Mouse (Mus musculus) midbrain, embryonic 15.5 days (tissue): ENCODE data around the gene Miga1. TPM values are rescaled to one million over a fixed set of nuclear protein-coding genes. Genes with fewer than 3 reads are reported as not detected.

ENCODE experiments used
- ATAC-seq: fragments of 200-750 bp; cut with Nextera tagmentation; replicated peaks from 2 replicates; pipeline ENCODE4 v1.8.0; 2017; ENCODE audit warnings: moderate TSS enrichment
- H3K27ac ChIP-seq: fragments of 300-500 bp; sonication (generic); 2 replicates; pipeline ENCODE4 v1.5.1; 2015; ENCODE audit warnings: mild to moderate bottlenecking, inconsistent platforms
- H3K27me3 ChIP-seq: fragments of 300-500 bp; sonication (generic); replicated peaks from 2 replicates; pipeline ENCODE4 v1.6.1; 2015; ENCODE audit warnings: inconsistent platforms
- H3K36me3 ChIP-seq: fragments of 300-500 bp; sonication (generic); replicated peaks from 2 replicates; pipeline ENCODE4 v1.6.1; 2015; ENCODE audit warnings: inconsistent platforms
- H3K4me1 ChIP-seq: fragments of 300-500 bp; sonication (generic); 2 replicates; pipeline ENCODE4 v1.6.1; 2015; ENCODE audit warnings: inconsistent platforms
- H3K4me2 ChIP-seq: fragments of 300-500 bp; sonication (generic); 2 replicates; pipeline ENCODE4 v1.6.1; 2015; ENCODE audit warnings: inconsistent platforms, mild to moderate bottlenecking, moderate library complexity
- H3K4me3 ChIP-seq: fragments of 300-500 bp; sonication (generic); 2 replicates; pipeline ENCODE4 v1.5.1; 2015; ENCODE audit warnings: mild to moderate bottlenecking, inconsistent platforms
- H3K9ac ChIP-seq: fragments of 300-500 bp; sonication (generic); 2 replicates; pipeline ENCODE4 v1.6.1; 2015; ENCODE audit warnings: mild to moderate bottlenecking, inconsistent platforms
- H3K9me3 ChIP-seq: fragments of 300-500 bp; sonication (generic); 2 replicates; pipeline ENCODE4 v1.6.1; 2016; ENCODE audit warnings: inconsistent platforms
- WGBS: fragments of 180-500 bp; shearing (Covaris S2); methylation state at CpG from one replicate; pipeline ENCODE4 v1.1.7; 2015; ENCODE audit warnings: mixed read lengths; 5-methylcytosine and 5-hydroxymethylcytosine counted together
- polyA plus RNA-seq: library from polyadenylated mRNA; unstranded; fragments of >200 nt; fragmentation: Nextera tagmentation; extraction: Ambion mirVana; gene quantifications from 2 replicates; pipeline ENCODE4 v1.2.1, GENCODE M21; 2015

The Miga1 gene
- polyA plus RNA-seq, 1 experiment from 2014 or later, result 19.1 TPM

- Histone ChIP-seq H3K9me3 (no peaks in the 10 kb centered on the region), H3K4me1 (peaks cover 33% of the 10 kb centered on the region), H3K4me2 (peak overlapping the region; percentile 51), H3K4me3 (peak overlapping the region; percentile 78), H3K27me3 (no peaks in the 10 kb centered on the region), H3K36me3 (no peaks in the 10 kb centered on the region), H3K27ac (peak overlapping the region; percentile 86; the same call in 1 of the 2 replicates), H3K9ac (peak overlapping the region; percentile 92)
- no peak for ATAC-seq
- 44% methylated on average over 3 of the region's 3 CpGs for WGBS
These were observed 7.0 kb upstream of the Miga1 start for GRCm38 (mm10) chr3:152347227-152347626.

GRCm38 (mm10) chr3:152346633-152347141 lies 6.5 kb upstream of the Miga1 start:
- Histone ChIP-seq H3K4me2 (peak overlapping the region; percentile 51), H3K27me3 (no peaks in the 10 kb centered on the region), H3K27ac (peak overlapping the region; percentile 86), H3K4me3 (peak overlapping the region; percentile 78), H3K9ac (peak overlapping the region; percentile 92), H3K36me3 (no peaks in the 10 kb centered on the region), H3K4me1 (peaks cover 33% of the 10 kb centered on the region), H3K9me3 (no peaks in the 10 kb centered on the region)
- 0% methylated on average over 32 of the region's 54 CpGs for WGBS
- ATAC-seq, result peak; percentile 68

GRCm38 (mm10) chr3:152345732-152346632 lies 5.8 kb upstream of the Miga1 start, which contains the start of gene Usp33:
TSS of gene Usp33 (plus strand) at chr3:152346478.
- Histone ChIP-seq H3K9me3 (no peaks in the 10 kb centered on the region), H3K9ac (peak within 1 kb of the TSS; percentile 92), H3K4me3 (peak within 1 kb of the TSS; percentile 78), H3K4me2 (peak within 1 kb of the TSS; percentile 51), H3K27me3 (no peaks in the 10 kb centered on the region), H3K4me1 (peaks cover 33% of the 10 kb centered on the region), H3K27ac (peak within 1 kb of the TSS; percentile 86), H3K36me3 (no peaks in the 10 kb centered on the region)
- WGBS, result 7% methylated on average over 44 of the region's 44 CpGs
- ATAC-seq, result peak; percentile 96

GRCm38 (mm10) chr3:152342961-152343517 lies 2.8 kb upstream of the Miga1 start:
- no peaks in the 10 kb centered on the region for H3K27me3 ChIP-seq
- WGBS, result 89% methylated on average over 15 of the region's 15 CpGs
- H3K36me3 ChIP-seq, result no peaks in the 10 kb centered on the region
- H3K4me3 ChIP-seq, result no peak overlapping the region
- peaks cover 16% of the 10 kb centered on the region for H3K4me1 ChIP-seq
- H3K27ac ChIP-seq, result no peak overlapping the region
- H3K4me2 ChIP-seq, result no peak overlapping the region
- H3K9ac ChIP-seq, result no peak overlapping the region
- ATAC-seq, result no peak
- no peaks in the 10 kb centered on the region for H3K9me3 ChIP-seq

- Histone ChIP-seq H3K4me3 (no peak overlapping the region), H3K27me3 (no peaks in the 10 kb centered on the region), H3K36me3 (peaks cover 27% of the 10 kb centered on the region), H3K4me1 (peaks cover 5% of the 10 kb centered on the region), H3K27ac (no peak overlapping the region), H3K4me2 (no peak overlapping the region), H3K9ac (no peak overlapping the region), H3K9me3 (no peaks in the 10 kb centered on the region)
- 71% methylated on average over 8 of the region's 8 CpGs for WGBS
- ATAC-seq, result no peak
These were observed 4.1 kb downstream of the Miga1 start for GRCm38 (mm10) chr3:152336085-152336484.

GRCm38 (mm10) chr3:152333641-152334040 lies 6.6 kb downstream of the Miga1 start:
- Histone ChIP-seq H3K27ac (no peak overlapping the region), H3K9ac (no peak overlapping the region), H3K4me2 (no peak overlapping the region), H3K4me1 (no peaks in the 10 kb centered on the region), H3K9me3 (no peaks in the 10 kb centered on the region), H3K4me3 (no peak overlapping the region), H3K36me3 (peaks cover 27% of the 10 kb centered on the region), H3K27me3 (no peaks in the 10 kb centered on the region)
- WGBS, result 94% methylated on average over 10 of the region's 10 CpGs
- ATAC-seq, result no peak

- no peak for ATAC-seq
- Histone ChIP-seq H3K4me2 (no peak overlapping the region), H3K36me3 (peaks cover 27% of the 10 kb centered on the region), H3K4me1 (no peaks in the 10 kb centered on the region), H3K27me3 (no peaks in the 10 kb centered on the region), H3K4me3 (no peak overlapping the region), H3K9ac (no peak overlapping the region), H3K9me3 (no peaks in the 10 kb centered on the region), H3K27ac (no peak overlapping the region)
- WGBS, result 88% methylated on average over 15 of the region's 15 CpGs
These were observed 7.5 kb downstream of the Miga1 start for GRCm38 (mm10) chr3:152332545-152333300.

GRCm38 (mm10) chr3:152332104-152332503 lies 8.1 kb downstream of the Miga1 start:
- Histone ChIP-seq H3K4me3 (no peak overlapping the region), H3K9ac (no peak overlapping the region), H3K4me1 (no peaks in the 10 kb centered on the region), H3K4me2 (no peak overlapping the region), H3K9me3 (no peaks in the 10 kb centered on the region), H3K27ac (no peak overlapping the region), H3K36me3 (peaks cover 21% of the 10 kb centered on the region), H3K27me3 (no peaks in the 10 kb centered on the region)
- ATAC-seq, result no peak
- WGBS, result 97% methylated on average over 6 of the region's 6 CpGs

GRCm38 (mm10) chr3:152321765-152322547 lies 18.3 kb downstream of the Miga1 start:
- WGBS, result 94% methylated on average over 8 of the region's 8 CpGs

GRCm38 (mm10) chr3:152320972-152321645 lies 19.1 kb downstream of the Miga1 start:
- Histone ChIP-seq H3K4me1 (no peaks in the 10 kb centered on the region), H3K4me2 (no peak overlapping the region), H3K36me3 (peaks cover 11% of the 10 kb centered on the region; the same call in 1 of the 2 replicates), H3K9ac (no peak overlapping the region), H3K27ac (no peak overlapping the region), H3K9me3 (no peaks in the 10 kb centered on the region), H3K27me3 (no peaks in the 10 kb centered on the region), H3K4me3 (no peak overlapping the region)
- WGBS, result 92% methylated on average over 10 of the region's 10 CpGs
- no peak for ATAC-seq

More at GRCm38 (mm10) chr3:152321765-152322547, 18.3 kb downstream of the Miga1 start:
- no peaks in the 10 kb centered on the region for H3K27me3 ChIP-seq
- H3K9ac ChIP-seq, result no peak overlapping the region
- H3K4me2 ChIP-seq, result no peak overlapping the region
- H3K4me3 ChIP-seq, result no peak overlapping the region
- H3K9me3 ChIP-seq, result no peaks in the 10 kb centered on the region
- ATAC-seq, result no peak
- H3K4me1 ChIP-seq, result no peaks in the 10 kb centered on the region
- H3K27ac ChIP-seq, result no peak overlapping the region
- peaks cover 11% of the 10 kb centered on the region; the same call in 1 of the 2 replicates for H3K36me3 ChIP-seq
